Mouse (Mus musculus): ENCODE data around the gene Smim11.

The Smim11 gene

GRCm38 (mm10) chr16:92320361-92320760 lies 19.3 kb downstream of the Smim11 start:
- no peak for DNase-seq

GRCm38 (mm10) chr16:92321341-92321740 lies 20.3 kb downstream of the Smim11 start, which contains the start of gene Fam243:
TSS of gene Fam243 (minus strand) at chr16:92321441.
- no peak for DNase-seq

- no peak for DNase-seq
Measured at GRCm38 (mm10) chr16:92324309-92325061, 23.4 kb downstream of the Smim11 start.

DNA sequence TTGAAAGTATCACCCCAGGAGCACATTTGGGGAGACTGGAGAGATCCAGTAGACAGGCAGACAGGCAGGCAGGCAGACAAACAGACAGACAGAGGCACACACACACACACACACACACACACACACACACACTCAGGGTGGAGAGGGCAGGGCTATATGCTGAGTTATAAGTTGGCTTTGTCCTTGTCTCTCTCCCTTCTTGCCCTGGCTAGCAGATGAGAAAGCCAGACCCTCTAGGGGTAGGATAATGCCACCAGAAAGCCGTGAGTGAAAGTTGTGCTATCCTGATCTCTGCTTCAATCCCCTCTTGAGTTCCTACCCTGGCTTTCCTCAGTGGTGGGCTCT lies 23.9 kb downstream of the Smim11 start:
- DNase-seq = no peak

GRCm38 (mm10) chr16:92327911-92328310 lies 26.8 kb downstream of the Smim11 start:
- peak; percentile 51 to 60 for DNase-seq

- DNase-seq = peak; percentile 66 to 72
Measured at GRCm38 (mm10) chr16:92330966-92331365, 29.9 kb downstream of the Smim11 start.

GRCm38 (mm10) chr16:92334600-92334999 lies 33.5 kb downstream of the Smim11 start:
- DNase-seq = no peak

DNA sequence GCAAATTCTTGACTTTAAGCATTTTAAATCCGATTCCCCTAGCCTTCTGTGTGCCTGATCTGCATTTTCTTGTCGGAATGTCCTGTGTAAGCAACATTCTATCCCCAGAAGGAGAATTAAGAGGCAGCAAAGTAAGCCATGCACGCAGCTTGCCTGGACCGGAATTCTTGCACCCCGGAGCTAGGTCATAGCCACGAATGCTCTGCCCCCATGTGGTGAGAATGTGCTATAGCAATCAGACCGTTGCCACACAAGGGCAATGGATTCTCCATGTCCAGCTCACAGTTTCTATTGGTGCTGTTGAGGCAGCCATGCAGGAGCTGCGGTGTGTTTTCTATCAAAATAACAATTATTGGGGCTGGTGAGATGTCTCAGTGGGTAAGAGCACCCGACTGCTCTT lies 35.2 kb downstream of the Smim11 start:
- peak; percentile 90 to 92 for DNase-seq

- DNase-seq = peak; percentile 88 to 92
Measured at GRCm38 (mm10) chr16:92340612-92341511, 39.8 kb downstream of the Smim11 start.

- DNase-seq = no peak
Measured at GRCm38 (mm10) chr16:92345177-92345576, 44.1 kb downstream of the Smim11 start.

DNA sequence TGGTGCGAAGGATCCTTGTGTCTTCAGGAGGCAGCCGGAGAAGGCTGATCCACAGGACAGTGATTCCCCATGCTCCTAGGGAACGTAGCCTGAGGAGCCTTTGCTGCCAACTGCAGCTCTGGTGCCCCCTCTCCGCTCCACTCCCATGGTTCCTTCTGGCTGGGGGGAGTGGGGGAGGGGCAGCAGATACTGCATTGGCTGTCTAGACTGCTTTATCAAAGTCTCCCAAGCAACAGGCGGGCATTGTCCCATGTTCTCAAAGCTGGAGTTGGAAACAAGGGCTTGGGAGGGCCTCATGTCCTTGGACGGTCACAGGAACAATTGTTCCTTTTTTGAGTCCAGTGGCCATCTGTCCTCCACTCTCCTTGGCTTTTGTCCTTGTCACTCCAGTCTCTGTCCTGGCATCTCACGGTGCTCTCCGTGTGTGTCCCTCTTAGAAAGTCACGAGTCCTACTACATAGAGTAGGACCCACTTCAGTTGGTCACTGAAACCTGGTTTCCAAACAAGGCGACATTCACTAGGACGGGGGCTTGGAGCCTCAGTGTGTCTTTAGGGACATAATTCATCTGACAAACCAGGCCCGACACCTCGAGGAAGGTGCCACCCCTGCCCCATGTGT lies 45.3 kb downstream of the Smim11 start:
- DNase-seq = peak; percentile 67 to 73

DNA sequence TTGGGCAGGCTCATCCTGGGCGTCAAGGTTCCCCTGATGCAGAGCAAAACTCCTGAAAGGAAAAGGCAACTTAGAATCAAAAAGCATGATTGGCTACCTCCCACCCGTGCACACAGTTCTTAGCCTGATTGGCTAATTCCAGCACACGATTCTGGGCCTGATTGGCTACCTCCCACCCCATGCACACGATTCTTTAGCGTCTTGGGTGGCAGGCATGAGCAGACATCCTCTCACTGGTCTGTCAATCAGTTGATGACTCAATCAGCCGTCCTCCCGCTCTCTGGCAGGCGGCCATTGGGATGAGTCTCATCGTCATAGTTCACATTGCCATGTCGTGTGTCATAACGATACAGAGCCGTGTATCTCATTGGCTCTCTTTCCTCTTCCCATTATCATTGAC lies 47.9 kb downstream of the Smim11 start:
- DNase-seq = peak; percentile 91

DNA sequence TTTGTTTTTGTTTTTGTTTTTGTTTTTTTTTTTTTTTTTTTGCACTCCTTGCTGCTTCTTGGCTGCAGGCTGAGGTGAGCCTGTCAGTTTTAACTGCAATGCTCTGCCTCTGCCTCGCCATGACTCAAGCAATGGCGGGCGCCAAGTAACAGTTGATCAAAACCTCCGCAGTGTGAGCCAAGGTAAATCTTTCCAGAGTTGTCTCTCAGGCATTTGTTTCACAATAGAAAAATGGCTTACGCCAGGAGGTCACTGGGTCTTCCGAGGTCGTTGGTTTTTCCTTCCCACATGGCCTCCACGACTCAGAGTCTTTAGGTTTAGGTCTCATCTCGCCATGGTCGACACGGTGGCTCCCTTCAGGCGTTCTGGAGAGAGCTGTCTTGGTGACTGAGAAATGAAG lies 52.2 kb downstream of the Smim11 start:
- DNase-seq = no peak

DNA sequence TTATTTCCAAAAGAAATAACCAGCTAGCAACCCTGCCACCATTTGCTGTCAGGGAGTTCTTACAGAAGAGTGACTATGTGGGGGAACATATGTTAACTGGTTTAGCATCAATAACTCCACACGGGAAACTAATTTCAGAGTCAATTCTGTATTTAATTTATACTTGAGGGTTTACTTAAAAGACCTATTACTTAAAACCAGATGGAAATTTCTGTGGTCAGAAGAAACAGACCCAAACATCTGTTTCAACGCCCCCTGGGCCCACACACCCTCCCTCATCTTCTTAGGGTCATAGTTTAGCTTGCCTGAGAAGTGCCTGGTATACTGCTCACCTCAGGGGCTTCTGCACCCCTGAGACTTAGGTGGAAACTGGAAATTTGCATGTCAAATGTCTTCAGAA lies 52.8 kb downstream of the Smim11 start:
- DNase-seq = no peak

GRCm38 (mm10) chr16:92355366-92355765 lies 54.3 kb downstream of the Smim11 start:
- no peak for DNase-seq

GRCm38 (mm10) chr16:92355982-92356381 lies 54.9 kb downstream of the Smim11 start:
- DNase-seq = no peak

GRCm38 (mm10) chr16:92357023-92357422 lies 55.9 kb downstream of the Smim11 start:
- DNase-seq = no peak

DNA sequence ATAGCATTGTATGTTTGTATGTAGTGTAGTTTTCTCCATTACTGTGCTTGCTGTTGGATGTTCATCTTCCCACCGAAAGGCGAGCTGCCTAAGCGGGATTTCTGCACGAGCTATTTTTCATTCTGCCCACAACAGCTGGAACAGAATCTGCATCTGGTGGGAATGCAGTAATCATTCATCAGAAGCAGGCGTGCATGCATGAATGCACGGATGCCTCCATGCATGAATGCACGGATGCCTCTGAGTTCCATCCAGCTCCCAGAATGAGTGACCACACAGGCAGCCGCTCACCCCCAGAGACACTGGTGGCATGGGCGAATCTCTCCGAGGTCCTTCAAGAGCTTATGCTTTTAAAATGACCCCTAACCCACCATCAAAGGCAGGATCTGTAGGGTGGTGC lies 56.5 kb downstream of the Smim11 start:
- DNase-seq = peak in 1 of 2 experiments; percentile 41

- DNase-seq = peak in 1 of 2 experiments; percentile 49
Measured at GRCm38 (mm10) chr16:92358734-92359133, 57.6 kb downstream of the Smim11 start.

DNA sequence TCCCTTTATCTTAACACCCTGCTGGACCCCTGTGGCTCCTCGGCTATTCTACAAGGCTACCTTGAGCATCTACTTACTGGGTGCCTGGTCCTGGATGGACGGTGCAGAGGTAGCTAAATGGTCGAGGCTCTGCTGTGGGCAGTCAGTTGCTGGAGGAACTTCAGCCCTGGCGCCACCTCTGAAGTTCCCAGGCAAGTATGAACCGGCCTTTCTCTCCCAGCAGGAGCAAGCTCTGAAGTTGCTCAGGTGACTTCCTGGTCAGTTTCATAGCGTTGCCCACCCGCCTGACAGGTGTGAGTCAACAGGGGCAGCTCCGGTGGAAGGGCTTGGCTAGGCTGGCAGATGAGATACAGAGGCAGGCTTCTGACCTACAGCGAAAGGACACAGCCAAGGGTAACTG lies 58.1 kb downstream of the Smim11 start, which contains the start of gene Kcne1:
Kcne1 (minus strand) TSS at position 240 of the 400 bp plus-strand sequence.
- no peak for DNase-seq

DNA sequence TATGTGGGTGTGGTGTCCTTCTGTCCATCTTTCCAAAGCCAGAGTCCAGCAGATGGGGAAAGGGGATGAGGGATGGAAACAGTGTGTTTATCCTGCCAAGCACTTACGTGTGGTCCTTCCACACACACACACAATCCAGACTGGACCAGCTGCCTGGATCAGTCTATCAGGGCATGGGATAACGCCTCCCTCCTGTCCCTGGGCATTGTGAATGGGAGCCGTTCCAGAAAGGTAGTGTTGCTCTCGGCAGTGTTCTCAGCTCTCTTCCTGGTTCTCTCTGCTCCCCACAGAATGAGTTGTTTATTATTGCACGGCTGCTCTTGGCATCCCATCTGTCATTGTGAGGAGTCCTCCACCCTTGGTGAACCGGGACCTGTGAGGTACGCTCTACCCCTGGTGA lies 59.6 kb downstream of the Smim11 start:
- peak; percentile 72 to 78 for DNase-seq
